Mouse (Mus musculus) splenic B cell, adult 2 months (primary cell): ENCODE results near the gene Mllt10.

Source experiments
- DNase-seq: peaks from one replicate; pipeline ENCODE4 v3.0.0-alpha.2; 2011; ENCODE audit warnings: low read depth, low spot score
- H3K27me3 ChIP-seq: 2 replicates; pipeline ENCODE4 v1.6.1; 2012; ENCODE audit warnings: mild to moderate bottlenecking, low read length, moderate library complexity, mixed read lengths; ENCODE audit not compliant: control insufficient read depth, poor library complexity, insufficient read depth, severe bottlenecking
- H3K36me3 ChIP-seq: 2 replicates; pipeline ENCODE4 v1.6.1; 2012; ENCODE audit warnings: mild to moderate bottlenecking, low read length, moderate library complexity, mixed read lengths; ENCODE audit not compliant: control insufficient read depth, poor library complexity, insufficient read depth, severe bottlenecking

The Mllt10 gene

DNA sequence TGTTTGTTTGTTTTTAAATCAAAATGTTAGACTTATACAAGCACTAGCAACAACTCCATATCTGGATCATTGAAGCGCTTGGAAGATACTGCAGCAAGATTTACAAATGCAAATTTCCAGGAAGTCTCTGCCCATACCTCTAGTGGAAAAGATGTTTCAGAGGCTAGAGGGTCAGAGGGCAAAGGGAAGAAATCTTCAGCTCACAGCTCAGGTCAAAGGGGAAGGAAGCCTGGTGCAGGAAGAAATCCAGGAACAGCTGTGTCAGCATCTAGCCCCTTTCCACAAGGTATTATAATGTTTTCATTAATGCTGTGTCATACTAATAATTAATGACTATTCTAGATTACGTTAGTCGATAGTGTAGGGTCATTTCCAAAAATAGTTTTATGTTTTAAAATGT lies 104.4 kb downstream of the Mllt10 start:
- Histone ChIP-seq H3K36me3 (peaks cover 7% of the 10 kb centered on the region; the same call in 1 of the 2 replicates), H3K27me3 (no peaks in the 10 kb centered on the region)
- no peak for DNase-seq

DNA sequence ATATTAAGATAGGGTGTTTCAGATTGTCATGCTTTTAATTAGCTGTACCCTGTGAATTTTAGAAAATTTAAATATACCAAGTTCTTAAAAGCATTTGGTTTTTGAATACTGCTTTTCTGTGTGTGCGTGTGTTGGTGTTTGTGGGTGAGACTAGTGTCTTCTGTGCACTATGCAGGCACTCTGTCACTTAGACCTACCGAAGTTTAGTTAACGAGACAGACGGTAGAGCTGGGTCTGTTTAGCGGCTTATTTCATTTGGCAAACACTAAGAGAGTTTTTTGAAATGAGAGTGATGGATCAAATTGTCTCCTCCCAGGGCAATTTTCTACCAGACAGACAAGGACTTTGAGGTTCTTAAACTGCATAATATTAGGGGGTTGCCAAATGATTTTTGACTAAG lies 106.0 kb downstream of the Mllt10 start:
- DNase-seq, result no peak
- Histone ChIP-seq H3K36me3 (peaks cover 9% of the 10 kb centered on the region; the same call in 1 of the 2 replicates), H3K27me3 (no peaks in the 10 kb centered on the region)

DNA sequence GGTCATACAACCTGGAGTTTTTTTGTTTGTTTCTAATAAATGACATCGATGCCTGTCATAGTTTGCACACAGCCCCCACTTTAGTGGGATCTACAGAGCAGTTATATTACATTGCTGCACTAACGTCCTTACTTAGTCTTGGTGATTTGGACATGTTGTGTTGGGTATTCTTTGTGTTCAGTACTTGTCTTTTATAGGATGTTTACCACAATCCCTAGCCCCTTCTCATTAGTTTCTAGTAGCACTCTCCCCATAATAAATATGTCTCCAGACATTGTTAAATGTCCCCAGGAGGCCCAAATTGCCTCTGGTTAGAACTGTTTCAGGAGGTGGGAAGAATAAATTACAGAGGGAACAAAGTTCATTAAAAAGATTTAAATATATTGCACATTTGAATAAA lies 110.5 kb downstream of the Mllt10 start:
- no peak for DNase-seq
- Histone ChIP-seq H3K36me3 (peaks cover 7% of the 10 kb centered on the region; the same call in 1 of the 2 replicates), H3K27me3 (no peaks in the 10 kb centered on the region)

DNA sequence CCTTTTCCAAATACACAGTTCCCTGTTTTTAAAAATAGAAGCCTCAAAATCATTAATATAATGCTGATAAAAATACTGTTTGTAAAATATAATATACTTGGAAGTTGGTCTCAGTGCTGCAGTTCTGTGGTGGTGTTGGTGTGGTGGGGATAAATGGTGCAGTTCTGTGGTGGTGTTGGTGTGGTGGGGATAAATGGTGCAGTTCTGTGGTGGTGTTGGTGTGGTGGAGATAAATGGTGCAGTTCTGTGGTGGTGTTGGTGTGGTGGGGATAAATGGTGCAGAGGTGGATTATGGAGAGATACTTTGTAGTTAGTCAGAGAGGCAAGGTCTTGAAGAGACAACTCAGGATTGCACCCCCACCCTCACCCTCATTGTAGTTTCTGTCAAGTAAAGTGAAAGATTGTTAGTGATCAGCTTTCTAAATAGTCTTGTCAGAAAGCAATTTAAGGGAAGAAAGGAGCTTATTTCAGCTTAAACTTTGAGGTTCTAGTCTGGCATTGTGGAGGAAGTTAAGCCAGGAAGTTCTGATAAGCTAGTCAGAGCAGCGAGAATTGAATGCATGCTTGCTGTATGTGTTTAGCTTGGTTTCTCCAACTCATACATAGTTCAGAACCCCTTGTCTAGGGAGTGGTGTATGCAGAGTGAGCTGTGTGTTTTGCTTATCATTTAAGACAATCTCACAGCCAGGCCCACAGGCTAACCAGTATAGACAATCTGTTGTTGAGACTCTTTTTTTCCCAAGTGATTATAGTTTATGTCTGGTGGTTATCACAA lies 114.3 kb downstream of the Mllt10 start:
- H3K27me3 ChIP-seq, result no peaks in the 10 kb centered on the region
- no peak for DNase-seq

DNA sequence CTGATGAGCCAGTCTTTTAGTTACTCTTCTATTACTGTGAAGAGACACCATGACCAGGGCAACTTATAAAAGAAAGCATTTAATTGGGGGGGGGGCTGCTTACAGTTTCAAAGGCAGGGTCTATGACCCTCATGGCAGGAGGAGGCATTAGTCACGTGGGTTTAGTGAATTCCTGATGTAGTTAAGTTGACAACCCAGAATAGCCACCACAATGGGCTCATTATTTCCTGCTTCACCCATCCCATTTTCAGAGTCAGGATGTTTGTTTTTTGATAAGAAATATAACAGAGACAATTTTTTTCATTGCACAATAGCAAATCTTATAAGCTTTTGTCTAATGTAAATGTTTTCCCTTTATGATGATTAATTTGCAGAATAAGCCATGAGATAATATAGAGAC lies 120.2 kb downstream of the Mllt10 start:
- Histone ChIP-seq H3K27me3 (no peaks in the 10 kb centered on the region), H3K36me3 (peaks cover 5% of the 10 kb centered on the region; the same call in 1 of the 2 replicates)
- no peak for DNase-seq

More for the DNA sequence above, 114.3 kb downstream of the Mllt10 start:
- H3K36me3 ChIP-seq, result peaks cover 4% of the 10 kb centered on the region; the same call in 1 of the 2 replicates

DNA sequence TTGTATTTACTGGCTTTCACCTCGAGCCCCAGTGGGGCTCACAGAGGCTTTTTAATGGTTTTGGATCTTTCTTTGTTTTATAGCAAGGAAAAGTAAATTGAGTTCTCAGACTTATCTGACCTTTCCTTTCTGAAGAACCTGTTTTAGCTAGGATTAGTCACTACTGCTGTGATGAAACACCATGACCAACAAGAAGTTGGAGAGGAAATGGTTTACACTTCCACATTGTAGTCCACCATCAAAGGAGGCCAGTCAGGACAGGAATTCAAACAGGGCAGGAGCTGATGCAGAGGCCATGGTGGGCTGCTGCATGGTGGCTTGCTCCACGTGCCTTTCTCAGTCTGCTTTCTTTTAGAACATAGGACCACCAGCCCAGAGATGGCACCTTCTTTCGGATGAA lies 121.2 kb downstream of the Mllt10 start:
- DNase-seq, result no peak
- no peaks in the 10 kb centered on the region for H3K27me3 ChIP-seq
- H3K36me3 ChIP-seq, result peaks cover 5% of the 10 kb centered on the region; the same call in 1 of the 2 replicates

DNA sequence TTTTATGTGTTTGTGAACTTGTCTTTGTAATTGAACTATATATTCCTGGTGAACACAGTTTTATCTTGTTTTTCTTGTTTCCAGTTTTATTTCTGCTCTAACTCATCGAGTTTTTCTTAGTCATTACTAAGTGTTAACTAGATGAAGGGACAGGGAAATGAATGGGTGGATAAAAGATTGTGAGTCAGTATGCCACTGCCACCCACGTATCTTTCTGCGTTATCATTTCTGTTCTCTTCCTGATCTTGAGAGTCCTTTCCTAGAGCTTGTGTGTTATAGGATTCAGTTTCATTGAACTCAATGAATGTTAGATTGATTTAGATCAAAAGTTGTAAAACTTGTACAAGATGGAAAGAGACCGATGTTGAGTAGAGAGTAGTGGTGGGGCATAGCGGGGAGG lies 125.3 kb downstream of the Mllt10 start:
- no peak for DNase-seq
- Histone ChIP-seq H3K27me3 (no peaks in the 10 kb centered on the region), H3K36me3 (peaks cover 7% of the 10 kb centered on the region; the same call in 1 of the 2 replicates)

DNA sequence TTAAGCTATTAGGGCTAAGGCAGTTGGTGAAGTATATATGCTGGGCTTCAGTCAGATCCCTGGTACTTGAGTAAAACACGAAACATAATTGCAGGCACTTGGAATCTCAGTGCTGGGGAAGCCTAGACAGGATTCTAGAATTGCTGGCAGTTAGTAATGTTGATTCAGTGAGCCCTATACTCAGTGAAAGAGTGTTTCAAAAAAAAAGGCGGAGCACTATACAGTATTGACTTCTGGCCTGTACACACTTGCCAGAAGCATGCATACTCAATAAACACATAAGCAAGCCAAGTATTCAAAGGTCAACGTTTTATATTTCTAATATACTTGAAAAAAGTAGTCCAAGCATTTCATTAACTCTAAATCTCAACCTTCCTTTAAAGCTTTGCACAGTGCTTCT lies 126.6 kb downstream of the Mllt10 start:
- peaks cover 3% of the 10 kb centered on the region; the same call in 1 of the 2 replicates for H3K36me3 ChIP-seq
- H3K27me3 ChIP-seq, result no peaks in the 10 kb centered on the region
- DNase-seq, result no peak

DNA sequence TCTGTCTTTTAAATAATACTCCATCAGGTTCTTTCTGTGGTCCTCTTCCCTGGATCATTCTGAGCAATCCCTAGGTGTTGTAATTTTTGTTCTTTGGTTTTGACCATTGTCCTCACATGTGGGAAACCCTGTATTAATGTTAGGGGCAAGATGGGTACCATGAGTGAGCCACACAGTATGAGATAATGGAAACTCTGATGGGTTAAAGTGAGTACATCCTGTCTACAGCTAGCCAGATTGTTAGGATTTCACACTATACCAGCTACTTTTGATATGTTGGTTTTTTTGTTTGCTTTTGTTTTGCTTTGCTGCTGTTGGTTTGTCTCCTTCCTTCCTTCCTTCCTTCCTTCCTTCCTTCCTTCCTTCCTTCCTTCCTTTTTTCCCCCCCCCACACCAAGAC lies 128.0 kb downstream of the Mllt10 start:
- no peaks in the 10 kb centered on the region for H3K27me3 ChIP-seq
- no peak for DNase-seq
- H3K36me3 ChIP-seq, result peaks cover 3% of the 10 kb centered on the region; the same call in 1 of the 2 replicates

DNA sequence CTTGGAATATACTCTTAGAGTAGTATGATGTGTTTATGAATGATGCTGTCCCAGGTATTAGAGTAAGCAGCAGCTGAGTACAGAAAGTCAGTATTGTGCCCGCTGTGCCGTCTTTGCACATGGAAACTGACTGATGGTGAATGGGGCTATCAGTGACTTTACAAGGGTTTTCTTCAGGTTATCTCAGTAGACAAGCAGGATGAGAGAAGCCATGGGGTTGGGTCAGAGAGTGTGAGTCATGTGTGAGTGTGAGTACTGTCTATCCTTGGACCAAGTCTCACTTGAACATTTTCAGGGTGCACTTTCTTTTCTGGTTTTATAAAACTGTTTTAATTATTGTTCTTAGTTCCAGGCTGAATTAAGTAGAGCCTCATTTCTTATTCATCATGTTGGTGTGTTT lies 133.3 kb downstream of the Mllt10 start:
- H3K27me3 ChIP-seq, result no peaks in the 10 kb centered on the region
- peaks cover 8% of the 10 kb centered on the region for H3K36me3 ChIP-seq
- DNase-seq, result no peak

DNA sequence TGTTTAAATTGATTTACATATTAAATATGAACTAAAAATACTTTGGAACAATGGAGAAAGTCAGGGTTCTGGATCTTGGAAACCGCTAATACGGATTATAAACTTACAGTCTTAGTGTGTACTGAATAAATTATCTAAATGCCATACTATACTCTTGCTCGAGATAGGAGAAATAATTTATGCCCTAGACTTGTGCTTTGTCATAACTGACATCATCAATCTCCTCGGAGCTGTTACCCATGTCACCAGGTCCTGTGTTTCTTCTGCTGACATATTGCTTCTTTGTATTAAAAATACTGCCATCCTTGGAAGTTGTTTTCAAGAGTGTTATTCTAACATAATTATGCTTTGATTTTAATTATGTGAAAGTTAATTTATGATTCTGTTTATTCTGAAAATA lies 140.2 kb downstream of the Mllt10 start:
- Histone ChIP-seq H3K27me3 (no peaks in the 10 kb centered on the region), H3K36me3 (peaks cover 11% of the 10 kb centered on the region; the same call in 1 of the 2 replicates)
- DNase-seq, result no peak

DNA sequence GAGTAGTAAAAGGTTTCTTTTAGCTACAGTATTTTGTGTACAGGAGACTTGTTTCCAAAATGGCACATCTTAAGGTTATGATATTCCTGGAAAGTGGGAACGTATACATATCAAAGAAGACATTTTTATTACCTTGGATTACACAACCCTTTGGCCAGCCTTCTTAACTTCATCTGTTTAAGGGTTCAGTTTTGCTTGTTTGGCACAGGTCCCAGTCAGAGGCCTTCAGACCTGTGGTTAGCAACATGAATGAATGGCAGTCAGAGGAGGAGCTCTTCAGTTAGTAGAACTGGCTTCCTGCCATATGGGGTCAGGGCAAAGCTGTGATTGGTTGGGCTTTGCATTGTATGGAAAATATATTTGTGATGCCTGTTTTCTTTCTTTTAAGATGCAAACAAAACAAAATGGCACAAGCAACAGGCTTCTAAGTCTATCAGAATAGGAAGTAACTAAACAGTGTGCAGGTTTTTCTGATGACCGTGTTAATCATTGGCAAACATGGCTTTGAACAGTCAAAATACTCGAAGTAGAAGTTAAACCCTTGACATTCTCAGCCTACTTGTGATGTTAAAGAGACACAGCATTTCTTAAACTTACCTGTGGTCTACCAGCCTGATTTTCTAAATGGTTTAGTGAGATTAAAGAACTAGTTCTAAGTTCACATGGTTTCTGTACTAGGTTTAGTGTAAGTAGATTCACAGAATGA lies 140.8 kb downstream of the Mllt10 start:
- no peak for DNase-seq
- no peaks in the 10 kb centered on the region for H3K27me3 ChIP-seq
- peaks cover 11% of the 10 kb centered on the region; the same call in 1 of the 2 replicates for H3K36me3 ChIP-seq

DNA sequence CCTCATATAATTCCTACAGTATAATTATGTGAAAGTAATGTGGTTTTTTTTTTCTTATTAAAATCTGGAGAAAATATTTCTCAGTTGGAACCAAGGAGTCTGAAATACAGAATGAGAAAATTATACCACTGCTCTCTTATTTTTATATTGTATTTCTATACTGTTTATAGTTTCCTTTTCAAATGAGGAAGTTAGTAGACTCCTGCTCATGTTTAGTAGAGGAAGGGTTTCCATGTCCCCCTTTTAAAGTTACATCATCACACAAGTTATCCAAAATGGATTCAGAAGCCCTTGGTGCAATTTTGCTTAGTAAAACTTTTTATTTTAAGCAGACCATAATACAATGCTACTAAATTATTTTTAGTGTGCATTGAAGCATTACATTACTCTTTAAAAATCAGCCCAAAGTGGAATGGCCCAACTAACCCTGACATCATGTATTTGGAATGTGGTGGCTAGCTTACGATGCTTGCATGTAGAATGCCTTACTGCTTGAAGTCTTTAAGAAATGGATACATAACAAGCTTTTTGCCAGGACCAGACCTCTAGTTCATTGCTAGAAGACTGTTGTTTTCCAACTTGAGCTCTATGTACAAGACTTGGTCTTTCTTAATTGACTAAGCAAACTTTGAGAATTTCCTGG lies 146.9 kb downstream of the Mllt10 start:
- DNase-seq, result no peak
- H3K27me3 ChIP-seq, result no peaks in the 10 kb centered on the region
- peaks cover 9% of the 10 kb centered on the region for H3K36me3 ChIP-seq

DNA sequence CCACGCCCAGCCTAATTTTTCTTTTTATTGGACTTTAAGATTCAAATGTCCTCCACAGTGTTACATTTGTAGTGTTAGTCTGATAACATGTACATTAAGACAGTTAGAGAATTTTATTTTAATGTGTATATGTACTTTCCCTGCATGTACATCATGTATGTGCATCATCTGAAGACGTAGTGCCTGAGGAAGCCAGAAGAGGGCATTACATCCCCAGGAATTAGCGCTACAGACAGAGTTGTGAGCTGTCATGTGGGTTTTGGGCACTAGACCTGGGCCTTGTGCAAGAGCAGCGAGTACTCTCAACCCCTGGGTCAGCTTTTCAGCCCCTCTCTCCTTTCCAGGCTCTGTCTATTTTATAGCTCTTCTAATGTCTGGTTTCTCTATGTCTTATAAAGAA lies 147.9 kb downstream of the Mllt10 start:
- H3K27me3 ChIP-seq, result no peaks in the 10 kb centered on the region
- DNase-seq, result peak; percentile 7
- H3K36me3 ChIP-seq, result peaks cover 7% of the 10 kb centered on the region

DNA sequence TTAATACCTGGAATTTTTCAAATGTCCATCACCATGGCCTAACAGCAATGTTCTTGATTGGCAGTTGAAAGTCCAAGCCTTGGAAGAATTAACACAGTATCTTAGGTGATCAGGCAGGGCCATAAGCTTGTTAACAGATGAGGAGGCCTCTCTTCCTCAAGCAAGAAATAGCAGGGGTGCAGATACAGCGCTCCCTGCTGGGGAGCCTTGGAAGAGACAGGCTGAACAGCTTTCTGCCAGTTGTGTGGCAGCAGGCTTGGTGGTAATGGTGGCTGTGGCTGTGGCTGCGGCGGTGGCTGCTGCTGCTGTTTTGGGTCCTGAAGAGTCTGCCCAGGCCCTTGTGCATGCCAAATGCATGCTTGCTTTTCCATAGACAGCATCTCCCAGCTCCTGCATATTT lies 150.1 kb downstream of the Mllt10 start:
- Histone ChIP-seq H3K27me3 (no peaks in the 10 kb centered on the region), H3K36me3 (peaks cover 15% of the 10 kb centered on the region)
- DNase-seq, result peak; percentile 75
